Mouse (Mus musculus) kidney, adult 18-20 months (tissue): ENCODE data around the gene Gm3336.

Source experiments
- DNase-seq: peaks from one replicate; pipeline ENCODE4 v3.0.0; 2021

Gm3336 gene

GRCm38 (mm10) chr8:70696019-70696885 lies 22.1 kb upstream of the Gm3336 start:
- peak; percentile 82 for DNase-seq

GRCm38 (mm10) chr8:70696946-70697345 lies 21.4 kb upstream of the Gm3336 start:
- DNase-seq, result peak; percentile 32

- DNase-seq, result no peak
Measured at GRCm38 (mm10) chr8:70697366-70698250, 20.7 kb upstream of the Gm3336 start.

GRCm38 (mm10) chr8:70698310-70699109 lies 19.8 kb upstream of the Gm3336 start, which contains the start of gene Jund:
Jund (plus strand) TSS chr8:70698949.
- peak; percentile 99 for DNase-seq

GRCm38 (mm10) chr8:70699116-70699833 lies 19.1 kb upstream of the Gm3336 start:
- peak; percentile 77 for DNase-seq

- DNase-seq, result peak; percentile 85
Measured at GRCm38 (mm10) chr8:70699834-70700554, 18.3 kb upstream of the Gm3336 start.

GRCm38 (mm10) chr8:70700555-70700922 lies 17.8 kb upstream of the Gm3336 start:
- peak; percentile 92 for DNase-seq

GRCm38 (mm10) chr8:70701048-70701981 lies 17.0 kb upstream of the Gm3336 start:
- DNase-seq, result no peak

GRCm38 (mm10) chr8:70701982-70702841 lies 16.1 kb upstream of the Gm3336 start:
- no peak for DNase-seq

GRCm38 (mm10) chr8:70702842-70703182 lies 15.5 kb upstream of the Gm3336 start:
- DNase-seq, result no peak

- DNase-seq, result no peak
Measured at GRCm38 (mm10) chr8:70703287-70703686, 15.1 kb upstream of the Gm3336 start, which contains the start of gene Iqcn. Iqcn (plus strand) TSS chr8:70703457.

GRCm38 (mm10) chr8:70708281-70708680 lies 10.1 kb upstream of the Gm3336 start:
- no peak for DNase-seq

- no peak for DNase-seq
Measured at GRCm38 (mm10) chr8:70709794-70710193, 8.5 kb upstream of the Gm3336 start.

GRCm38 (mm10) chr8:70710296-70710695 lies 8.0 kb upstream of the Gm3336 start:
- DNase-seq, result no peak

- no peak for DNase-seq
Measured at GRCm38 (mm10) chr8:70711041-70711440, 7.3 kb upstream of the Gm3336 start.

GRCm38 (mm10) chr8:70713991-70714390 lies 4.4 kb upstream of the Gm3336 start:
- no peak for DNase-seq

- no peak for DNase-seq
Measured at GRCm38 (mm10) chr8:70715086-70715485, 3.3 kb upstream of the Gm3336 start.

GRCm38 (mm10) chr8:70716521-70717400 lies 1.6 kb upstream of the Gm3336 start:
- DNase-seq, result no peak
